Mouse (Mus musculus) ES-Bruce4 (cell line): ENCODE data around the gene Prkd2. TPM values are rescaled to one million over a fixed set of nuclear protein-coding genes. Genes with fewer than 3 reads are reported as not detected.

Source experiments
- H3K27ac ChIP-seq: 2 replicates; pipeline ENCODE4 v1.5.1; 2012; ENCODE audit warnings: low read length, inconsistent platforms; ENCODE audit not compliant: insufficient read depth
- H3K27me3 ChIP-seq: 2 replicates; pipeline ENCODE4 v1.6.1; 2012; ENCODE audit warnings: mild to moderate bottlenecking, low read length, inconsistent platforms; ENCODE audit not compliant: control insufficient read depth, poor library complexity, insufficient read depth, severe bottlenecking
- H3K36me3 ChIP-seq: 2 replicates; pipeline ENCODE4 v1.6.1; 2012; ENCODE audit warnings: inconsistent platforms, mild to moderate bottlenecking, low read length, moderate library complexity; ENCODE audit not compliant: control insufficient read depth, poor library complexity, insufficient read depth, severe bottlenecking
- H3K4me1 ChIP-seq: one replicate; pipeline ENCODE4 v1.8.1; 2011; ENCODE audit warnings: low read length; ENCODE audit not compliant: control insufficient read depth, insufficient read depth
- H3K4me3 ChIP-seq: 2 replicates; pipeline ENCODE4 v1.5.1; 2011; ENCODE audit warnings: low read depth, mild to moderate bottlenecking, low read length
- H3K9ac ChIP-seq: 2 replicates; pipeline ENCODE4 v1.6.1; 2012; ENCODE audit warnings: low read depth, mild to moderate bottlenecking, inconsistent platforms; ENCODE audit not compliant: poor library complexity, severe bottlenecking
- H3K9me3 ChIP-seq: replicated peaks from 2 replicates; pipeline ENCODE4 v1.6.1; 2012; ENCODE audit warnings: mild to moderate bottlenecking, low read length, inconsistent platforms; ENCODE audit not compliant: control insufficient read depth, poor library complexity, insufficient read depth, severe bottlenecking
- CTCF ChIP-seq: IDR thresholded peaks from one replicate; pipeline ENCODE4 v1.8.1; 2011; ENCODE audit warnings: low read depth, low read length
- EP300 ChIP-seq: IDR thresholded peaks from 2 replicates; pipeline ENCODE4 v1.6.1; 2011; ENCODE audit warnings: low read depth, low read length; ENCODE audit not compliant: insufficient read depth
- POLR2A ChIP-seq: IDR thresholded peaks from one replicate; pipeline ENCODE4 v1.8.1; 2011; ENCODE audit warnings: low read length; ENCODE audit not compliant: insufficient read depth
- polyA plus RNA-seq: library from polyadenylated mRNA; stranded (reverse); fragments of >200 nt; gene quantifications from 2 replicates; pipeline ENCODE4 v1.2.4, GENCODE M21; 2011; ENCODE audit warnings: low read depth; ENCODE audit not compliant: missing spikeins, insufficient read depth, insufficient read length

The Prkd2 gene
- polyA plus RNA-seq, 1 experiment = 18.5 TPM

DNA sequence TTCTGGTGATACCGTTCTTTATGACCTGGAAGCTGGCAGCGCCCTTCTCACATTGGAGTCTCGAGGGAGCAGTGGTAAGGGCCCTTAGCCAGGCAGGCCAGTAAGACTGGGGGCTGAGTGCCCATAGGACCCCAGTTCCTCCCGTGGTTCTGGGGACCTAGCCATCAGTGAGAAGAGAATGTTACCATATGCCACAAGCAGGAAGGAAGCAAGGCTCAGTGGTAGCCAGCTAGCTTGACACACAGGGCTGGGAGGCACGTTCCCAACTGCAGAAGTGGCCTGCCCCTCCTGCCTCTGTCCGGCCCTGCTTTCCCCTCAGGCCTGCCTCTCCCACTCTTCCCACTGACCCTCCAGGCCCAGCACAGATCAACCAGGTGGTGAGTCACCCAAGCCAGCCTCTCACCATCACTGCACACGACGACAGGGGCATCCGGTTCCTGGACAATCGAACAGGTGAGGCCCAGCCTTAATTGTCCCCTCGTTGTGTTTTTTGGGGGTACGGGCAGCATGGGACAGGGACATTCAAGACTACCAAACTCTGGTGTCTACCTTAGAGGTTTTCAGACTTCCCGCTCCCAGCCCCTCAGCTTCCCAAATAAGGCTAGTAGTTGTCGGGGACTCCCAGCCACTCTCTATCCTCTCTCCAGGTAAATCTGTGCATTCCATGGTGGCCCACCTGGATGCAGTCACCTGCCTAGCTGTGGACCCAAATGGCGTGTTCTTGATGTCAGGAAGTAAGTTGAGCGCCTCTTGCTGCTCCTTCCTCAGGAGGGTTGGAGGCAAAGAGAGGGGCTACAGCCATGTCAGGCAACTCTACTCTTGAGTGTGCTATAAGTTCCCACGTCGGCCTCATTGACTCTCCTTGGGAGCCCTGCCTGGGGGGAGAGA lies 4.5 kb upstream of the Prkd2 start:
- Histone ChIP-seq H3K27me3 (no peaks in the 10 kb centered on the region), H3K36me3 (peaks cover 13% of the 10 kb centered on the region), H3K4me1 (no peaks in the 10 kb centered on the region), H3K9ac (no peak overlapping the region), H3K9me3 (no peaks in the 10 kb centered on the region), H3K27ac (no peak overlapping the region), H3K4me3 (no peak overlapping the region)
- TF ChIP-seq POLR2A (no peak), EP300 (no peak), CTCF (no peak)

DNA sequence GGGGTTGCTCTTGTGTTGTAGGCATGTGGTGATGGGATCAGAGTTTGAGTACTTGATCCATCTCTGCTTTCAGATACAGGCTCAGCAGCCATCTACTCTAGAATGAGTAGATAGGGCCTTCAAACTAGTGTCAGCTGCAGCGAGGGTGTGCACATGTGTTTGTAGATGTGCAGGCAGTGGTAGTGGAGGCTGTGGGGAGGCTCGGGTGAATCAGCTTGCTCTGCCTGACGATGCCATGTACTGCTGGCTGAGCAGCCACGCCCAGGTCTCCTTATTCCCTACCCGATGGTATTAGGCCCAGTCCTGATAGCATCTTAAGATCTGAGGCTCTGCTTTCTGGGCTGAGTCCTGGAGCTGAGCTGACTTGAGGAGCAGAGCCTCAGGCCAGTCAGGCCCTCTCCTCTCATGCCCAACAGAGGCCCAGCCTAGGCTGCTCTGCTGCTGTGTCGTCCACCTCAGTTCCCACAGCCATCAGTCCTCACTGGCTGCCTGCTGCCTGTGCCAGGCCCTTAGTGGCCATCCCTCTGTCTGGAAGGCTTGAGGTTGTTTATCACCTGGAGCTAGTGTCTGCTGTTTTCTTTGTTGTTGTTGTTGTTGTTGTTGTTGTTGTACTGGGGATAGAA lies 3.8 kb upstream of the Prkd2 start:
- Histone ChIP-seq H3K9ac (no peak overlapping the region), H3K27ac (no peak overlapping the region), H3K36me3 (peaks cover 11% of the 10 kb centered on the region), H3K27me3 (no peaks in the 10 kb centered on the region), H3K4me3 (no peak overlapping the region), H3K9me3 (no peaks in the 10 kb centered on the region), H3K4me1 (no peaks in the 10 kb centered on the region)
- TF ChIP-seq POLR2A (no peak), EP300 (no peak), CTCF (no peak)

DNA sequence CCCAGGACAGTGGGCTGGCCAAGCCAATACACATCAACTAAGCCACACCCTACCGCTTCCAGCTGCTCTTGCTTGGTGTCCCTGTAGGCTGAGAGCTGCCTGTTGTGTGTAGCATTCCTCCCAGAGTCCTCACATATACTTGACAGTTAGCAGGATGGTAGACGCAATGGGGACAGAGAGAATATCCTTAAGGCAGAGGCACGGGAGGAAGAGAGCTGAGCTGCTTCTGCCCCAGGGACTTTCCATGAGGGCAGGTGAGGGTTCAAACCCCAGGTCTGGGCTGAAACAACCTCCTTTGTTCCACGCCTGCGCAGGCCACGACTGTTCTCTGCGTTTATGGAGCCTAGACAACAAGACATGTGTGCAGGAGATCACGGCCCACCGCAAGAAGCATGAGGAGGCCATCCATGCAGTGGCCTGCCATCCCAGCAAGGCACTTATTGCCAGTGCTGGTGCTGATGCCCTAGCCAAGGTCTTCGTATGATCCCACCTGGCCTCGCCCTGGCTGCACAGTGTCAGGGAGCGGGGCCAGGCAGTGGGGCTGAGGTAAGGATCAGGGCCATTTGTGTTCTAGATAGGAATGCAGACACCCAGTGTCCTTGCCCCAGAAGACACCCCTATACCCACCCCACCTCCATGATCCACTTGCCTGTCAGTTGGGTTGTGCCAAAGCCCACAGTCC lies 3.1 kb upstream of the Prkd2 start:
- TF ChIP-seq EP300 (no peak), POLR2A (no peak), CTCF (no peak)
- no peak overlapping the region for H3K9ac ChIP-seq
- H3K9me3 ChIP-seq = no peaks in the 10 kb centered on the region
- no peak overlapping the region for H3K4me3 ChIP-seq
- no peak overlapping the region for H3K27ac ChIP-seq
- peaks cover 11% of the 10 kb centered on the region for H3K36me3 ChIP-seq
- H3K4me1 ChIP-seq = peaks cover 2% of the 10 kb centered on the region
- no peaks in the 10 kb centered on the region for H3K27me3 ChIP-seq

DNA sequence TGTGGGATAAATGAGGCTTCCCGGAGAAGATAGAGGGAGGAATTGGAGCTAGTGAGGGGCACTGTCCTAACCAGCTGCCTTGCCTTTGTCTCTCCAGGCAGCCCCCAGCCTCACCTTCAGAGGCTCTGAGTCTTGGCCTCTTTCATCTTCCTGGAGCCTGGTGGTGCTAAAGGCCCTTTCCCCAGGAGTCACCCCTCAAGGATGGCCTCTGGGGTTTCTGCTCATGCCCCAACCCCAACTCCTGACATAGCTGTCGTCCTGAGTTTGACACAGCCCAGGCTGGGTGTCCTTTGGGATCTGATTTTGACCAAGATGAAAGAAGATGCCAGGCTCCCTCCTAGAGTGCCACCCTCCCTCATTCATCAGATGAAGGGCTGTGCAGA lies 2.6 kb upstream of the Prkd2 start:
- Histone ChIP-seq H3K4me3 (no peak overlapping the region), H3K4me1 (peaks cover 2% of the 10 kb centered on the region), H3K36me3 (peaks cover 11% of the 10 kb centered on the region), H3K27ac (no peak overlapping the region), H3K9me3 (no peaks in the 10 kb centered on the region), H3K27me3 (no peaks in the 10 kb centered on the region), H3K9ac (no peak overlapping the region)
- TF ChIP-seq EP300 (no peak), CTCF (no peak), POLR2A (no peak)

DNA sequence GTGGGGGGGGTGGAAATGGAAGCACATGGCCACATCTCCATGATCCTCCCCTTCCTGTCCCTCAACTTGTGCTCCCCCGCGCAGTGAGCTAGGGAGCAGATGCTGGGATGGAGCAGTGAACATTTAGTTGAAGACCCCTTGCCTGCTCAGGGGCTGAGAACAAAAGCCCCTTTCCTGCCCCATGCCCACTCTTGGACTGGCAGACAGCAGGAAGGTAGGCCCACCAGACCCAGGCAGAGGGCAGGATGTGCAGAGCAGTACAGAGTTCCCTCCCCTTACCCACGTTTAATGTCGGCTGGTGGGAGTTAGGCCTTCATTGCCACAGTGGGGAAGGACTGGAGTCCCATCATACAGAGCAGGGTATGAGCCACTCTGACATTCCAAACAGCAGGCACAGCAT lies 1.6 kb upstream of the Prkd2 start:
- H3K4me1 ChIP-seq = peaks cover 2% of the 10 kb centered on the region
- no peak overlapping the region for H3K4me3 ChIP-seq
- TF ChIP-seq CTCF (no peak), EP300 (no peak), POLR2A (no peak)
- H3K27ac ChIP-seq = no peak overlapping the region
- no peaks in the 10 kb centered on the region for H3K9me3 ChIP-seq
- no peaks in the 10 kb centered on the region for H3K27me3 ChIP-seq
- H3K9ac ChIP-seq = no peak overlapping the region
- peaks cover 11% of the 10 kb centered on the region for H3K36me3 ChIP-seq
